Mouse (Mus musculus): Measurements from ENCODE around the gene Prune2. TPM values are rescaled to one million over a fixed set of nuclear protein-coding genes. Genes with fewer than 3 reads are reported as not detected.

Gene Prune2
- polyA plus RNA-seq, 1 experiment: 111 TPM

DNA sequence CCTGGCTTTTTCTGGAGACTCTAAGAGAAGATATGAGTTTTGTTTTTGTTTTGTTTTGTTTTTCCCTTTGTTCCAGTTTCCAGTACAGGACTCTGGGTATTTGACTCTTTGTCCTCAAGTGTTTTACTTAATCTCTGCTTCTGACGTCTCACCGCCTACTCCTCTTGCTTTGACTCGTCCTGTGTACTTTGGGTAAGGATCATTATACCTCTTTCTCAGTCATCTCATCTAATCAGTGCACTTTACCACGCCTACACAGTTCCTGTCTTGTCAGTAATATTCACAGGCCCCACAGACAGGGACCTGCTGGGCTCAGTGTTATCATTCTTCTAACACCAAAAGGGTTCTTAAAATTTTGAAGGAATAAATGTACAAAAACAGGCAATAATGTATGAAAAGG lies 312.8 kb downstream of the Prune2 start:
- no peak overlapping the region for H3K4me3 ChIP-seq (replicated peaks; ENCODE audit: insufficient read depth, low read depth, low read length)
- WGBS: 89% methylated on average over 4 of the region's 4 CpGs
- no peak for TF ChIP-seq CTCF (IDR thresholded peaks at IDR 0.05; ENCODE audit: borderline replicate concordance, insufficient read depth, low read depth, low read length)
- TF ChIP-seq POLR2A (IDR thresholded peaks at IDR 0.05; ENCODE audit: borderline replicate concordance, insufficient read depth, low read length): no peak
- DNase-seq: no peak
- H3K4me1 ChIP-seq (ENCODE audit: control insufficient read depth, insufficient read depth, low read length): no peaks in the 10 kb centered on the region
- H3K27me3 ChIP-seq (ENCODE audit: control insufficient read depth, insufficient read depth, low read length): no peaks in the 10 kb centered on the region
- no peak overlapping the region for H3K27ac ChIP-seq (ENCODE audit: insufficient read depth, low read length)

DNA sequence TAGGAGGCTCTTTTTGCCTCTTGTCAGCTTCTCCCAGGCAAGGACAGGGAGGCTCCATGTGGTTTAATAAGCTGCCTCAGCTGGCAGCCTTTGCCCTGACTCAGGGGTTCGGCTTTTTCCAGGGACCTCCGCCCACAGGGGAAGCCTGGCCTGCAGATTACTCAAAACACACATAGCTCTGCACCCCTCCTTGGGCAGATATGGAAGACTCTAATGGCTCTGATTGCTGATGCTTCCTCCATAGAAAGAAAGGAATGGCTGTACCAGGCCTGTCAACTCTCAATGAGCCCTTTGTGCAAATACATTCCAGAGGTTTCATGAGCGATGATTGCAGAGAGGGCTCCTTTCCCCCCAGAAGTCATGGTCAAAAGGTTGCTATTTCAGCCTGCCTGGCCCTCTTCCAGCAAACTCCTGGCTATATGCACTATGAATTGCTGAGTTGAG lies 315.3 kb downstream of the Prune2 start:
- H3K27me3 ChIP-seq (ENCODE audit: control insufficient read depth, insufficient read depth, low read length): no peaks in the 10 kb centered on the region
- no peak overlapping the region for H3K27ac ChIP-seq (ENCODE audit: insufficient read depth, low read length)
- WGBS: 31% methylated on average over 3 of the region's 3 CpGs
- no peak for DNase-seq
- H3K4me1 ChIP-seq (ENCODE audit: control insufficient read depth, insufficient read depth, low read length): no peaks in the 10 kb centered on the region
- H3K4me3 ChIP-seq (replicated peaks; ENCODE audit: insufficient read depth, low read depth, low read length): no peak overlapping the region
- TF ChIP-seq CTCF (IDR thresholded peaks at IDR 0.05; ENCODE audit: borderline replicate concordance, insufficient read depth, low read depth, low read length) (no peak), POLR2A (IDR thresholded peaks at IDR 0.05; ENCODE audit: borderline replicate concordance, insufficient read depth, low read length) (no peak)

DNA sequence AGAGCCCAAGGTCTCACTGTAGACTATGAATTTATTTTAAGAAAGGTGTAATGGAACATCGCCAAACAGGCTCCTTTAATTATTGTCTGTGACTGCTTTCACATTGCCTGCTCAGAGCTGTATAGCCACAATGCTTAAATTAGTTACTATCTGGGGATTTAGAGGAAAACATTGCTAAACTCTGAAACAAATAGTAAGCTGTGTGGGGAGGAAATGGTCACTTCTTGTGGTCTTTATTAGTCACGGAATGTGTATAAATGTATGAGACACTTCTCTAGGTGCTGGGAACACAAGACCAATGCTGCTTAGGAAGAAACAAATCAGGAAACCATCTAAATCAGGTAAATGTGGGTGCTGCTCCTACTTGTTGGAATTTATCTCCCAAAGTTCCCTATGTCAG lies 317.1 kb downstream of the Prune2 start:
- TF ChIP-seq POLR2A (IDR thresholded peaks at IDR 0.05; ENCODE audit: borderline replicate concordance, insufficient read depth, low read length) (no peak), CTCF (IDR thresholded peaks at IDR 0.05; ENCODE audit: borderline replicate concordance, insufficient read depth, low read depth, low read length) (no peak)
- no peaks in the 10 kb centered on the region for H3K27me3 ChIP-seq (ENCODE audit: control insufficient read depth, insufficient read depth, low read length)
- 97% methylated on average over 2 of the region's 2 CpGs for WGBS
- no peak for DNase-seq
- no peak overlapping the region for H3K4me3 ChIP-seq (replicated peaks; ENCODE audit: insufficient read depth, low read depth, low read length)
- H3K4me1 ChIP-seq (ENCODE audit: control insufficient read depth, insufficient read depth, low read length): no peaks in the 10 kb centered on the region
- no peak overlapping the region for H3K27ac ChIP-seq (ENCODE audit: insufficient read depth, low read length)

Other genes starting within 250 kb of the Prune2 start
- gene Vps13a, start 175.2 kb upstream of the Prune2 start, polyA plus RNA-seq (2012; rRNA removed): 31.4 and 31.9 TPM in 2 replicates
- gene Foxb2, start 82.3 kb upstream of the Prune2 start, polyA plus RNA-seq (2012; rRNA removed): 0.27 and 0.39 TPM in 2 replicates